12 mouse cellular contexts compared by ENCODE assay signal in genomic region chr8:123284493-123284892, GRCm38 (mm10).
"Had no signal": no experiment of that assay in that cellular context is flagged by ENCODE, and none has a peak within 500 bp of the region (broad histone marks: within the 10 kb centered on the region; RNA-seq: fewer than 3 reads in every experiment).

No protein-coding gene starts in this region.

- H3K27me3 ChIP-seq: limb, embryonic 15.5 days; liver, embryonic 12.5 days; midbrain, embryonic 12.5 days; neural tube, embryonic 13.5 days had no signal

- H3K4me3 ChIP-seq: limb, embryonic 15.5 days; liver, embryonic 12.5 days; midbrain, embryonic 12.5 days; neural tube, embryonic 13.5 days had no signal

- H3K4me2 ChIP-seq: limb, embryonic 15.5 days; liver, embryonic 12.5 days; midbrain, embryonic 12.5 days; neural tube, embryonic 13.5 days had no signal

- H3K9me3 ChIP-seq: limb, embryonic 15.5 days; liver, embryonic 12.5 days; midbrain, embryonic 12.5 days; neural tube, embryonic 13.5 days had no signal

- H3K4me1 ChIP-seq: limb, embryonic 15.5 days; liver, embryonic 12.5 days; midbrain, embryonic 12.5 days; neural tube, embryonic 13.5 days had no signal

- H3K36me3 ChIP-seq: neural tube, embryonic 13.5 days had no signal

- H3K27ac ChIP-seq: limb, embryonic 15.5 days; liver, embryonic 12.5 days; midbrain, embryonic 12.5 days; neural tube, embryonic 13.5 days had no signal

- DNase-seq: kidney, adult 8-10 months; kidney, postnatal 36 days; layer of hippocampus, adult 9-11 months; layer of hippocampus, postnatal 36 days; retina, postnatal 1 day; right cerebral cortex, postnatal 4 days; thymus, postnatal 36 days had no signal

- ATAC-seq: liver, embryonic 12.5 days; midbrain, embryonic 16.5 days had no signal

- H3K9ac ChIP-seq: limb, embryonic 15.5 days; liver, embryonic 12.5 days; midbrain, embryonic 12.5 days; neural tube, embryonic 13.5 days had no signal
